ENCODE assay signal across 27 mouse cellular contexts in genomic region chr8:87208036-87208435, GRCm38 (mm10).
DNase-seq lines count a peak whose midpoint lies in the region; ATAC-seq and TF ChIP-seq lines count a peak whose summit lies in the region.
"Had no signal": no experiment of that assay in that cellular context is flagged by ENCODE, and none has a peak within 500 bp of the region (broad histone marks: within the 10 kb centered on the region; RNA-seq: fewer than 3 reads in every experiment).

No protein-coding gene starts in this region.

- no peak for TF ChIP-seq CTCF in cerebellum, adult 2 months (IDR thresholded peaks at IDR 0.05; ENCODE audit: borderline replicate concordance, insufficient read depth, low read depth, low read length)

- no peak for ATAC-seq in midbrain, embryonic 11.5 days (ENCODE audit: low FRiP score)
- ATAC-seq in midbrain, embryonic 13.5 days = no peak
- ATAC-seq in erythroid progenitor cell, adult 5-6 weeks (replicated peaks; ENCODE audit: low FRiP score, poor library complexity, severe bottlenecking) = no peak
- ATAC-seq: activated CD4-positive, CD25-positive, alpha-beta regulatory T cell, adult 4 months; forebrain, embryonic 13.5 days; forebrain, embryonic 16.5 days had no signal

- H3K27ac ChIP-seq in cerebellum, adult 2 months (ENCODE audit: insufficient read depth, low read length) = no peak overlapping the region
- H3K27ac ChIP-seq in midbrain, embryonic 11.5 days (ENCODE audit: low read depth, low read length) = no peak overlapping the region
- H3K27ac ChIP-seq in midbrain, embryonic 13.5 days = no peak overlapping the region
- no peak overlapping the region for H3K27ac ChIP-seq in heart, embryonic 10.5 days
- H3K27ac ChIP-seq: embryonic facial prominence, embryonic 10.5 days; embryonic facial prominence, embryonic 13.5 days; forebrain, embryonic 10.5 days; forebrain, embryonic 13.5 days; heart, adult 2 months; hindbrain, embryonic 12.5 days; hindbrain, embryonic 15.5 days had no signal

- H3K4me1 ChIP-seq in cerebellum, adult 2 months (ENCODE audit: control insufficient read depth, insufficient read depth, low read length) = peaks cover 16% of the 10 kb centered on the region; the same call in 1 of the 2 replicates
- no peaks in the 10 kb centered on the region for H3K4me1 ChIP-seq in midbrain, embryonic 11.5 days (ENCODE audit: control insufficient read depth, insufficient read depth, low read length)
- H3K4me1 ChIP-seq in midbrain, embryonic 13.5 days (replicated peaks) = 0 out of 2 replicates have a peak, but pooled peaks cover 4% of the 10 kb centered on the region
- peaks cover 7% of the 10 kb centered on the region; the same call in 1 of the 2 replicates for H3K4me1 ChIP-seq in heart, embryonic 10.5 days
- H3K4me1 ChIP-seq: forebrain, embryonic 13.5 days; hindbrain, embryonic 12.5 days; hindbrain, embryonic 15.5 days had no signal

- no peak overlapping the region for H3K4me2 ChIP-seq in midbrain, embryonic 11.5 days
- no peak overlapping the region for H3K4me2 ChIP-seq in midbrain, embryonic 13.5 days (replicated peaks)
- H3K4me2 ChIP-seq: embryonic facial prominence, embryonic 13.5 days; forebrain, embryonic 13.5 days; heart, embryonic 11.5 days; hindbrain, embryonic 12.5 days; hindbrain, embryonic 15.5 days had no signal

- TF ChIP-seq POLR2A in cerebellum, adult 2 months (IDR thresholded peaks at IDR 0.05; ENCODE audit: borderline replicate concordance, insufficient read depth, low read length) = no peak

- no peaks in the 10 kb centered on the region for H3K36me3 ChIP-seq in midbrain, embryonic 11.5 days (ENCODE audit: control insufficient read depth, insufficient read depth, low read length)
- no peaks in the 10 kb centered on the region for H3K36me3 ChIP-seq in midbrain, embryonic 13.5 days
- no peaks in the 10 kb centered on the region for H3K36me3 ChIP-seq in heart, embryonic 10.5 days
- H3K36me3 ChIP-seq: embryonic facial prominence, embryonic 10.5 days; embryonic facial prominence, embryonic 13.5 days; forebrain, embryonic 10.5 days; hindbrain, embryonic 12.5 days; hindbrain, embryonic 15.5 days had no signal

- no peak overlapping the region for H3K4me3 ChIP-seq in cerebellum, adult 2 months (replicated peaks; ENCODE audit: insufficient read depth, low read depth, low read length)
- H3K4me3 ChIP-seq in midbrain, embryonic 11.5 days (ENCODE audit: low read depth, low read length) = no peak overlapping the region
- no peak overlapping the region for H3K4me3 ChIP-seq in midbrain, embryonic 13.5 days (replicated peaks)
- no peak overlapping the region for H3K4me3 ChIP-seq in heart, embryonic 10.5 days
- H3K4me3 ChIP-seq: embryonic facial prominence, embryonic 10.5 days; embryonic facial prominence, embryonic 13.5 days; erythroblast, embryonic 14.5 days; forebrain, embryonic 10.5 days; forebrain, embryonic 13.5 days; heart, adult 2 months; hindbrain, embryonic 12.5 days; hindbrain, embryonic 15.5 days had no signal

- peak; percentile 26 to 63 for DNase-seq in cerebellum, adult 2 months
- DNase-seq in cerebellum, postnatal 4 days (ENCODE audit: low spot score in 2 of 2) = no peak
- peak; percentile 6 for DNase-seq in midbrain, embryonic 11.5 days (ENCODE audit: low spot score, missing footprints)
- peak; percentile 77 for DNase-seq in brain, adult 2 months (ENCODE audit: low read depth, low spot score)
- no peak for DNase-seq in heart, embryonic 10.5 days (ENCODE audit: low spot score)
- DNase-seq: adrenal gland, adult 2 months; adrenal gland, postnatal 25 days; cerebellum, adult 11 months; cerebellum, adult 9-11 months; embryo, embryonic 11 days; gastrocnemius, postnatal 10 days; gastrocnemius, postnatal 36 days; heart, adult 2 months; kidney, adult 11 months; kidney, adult 8-10 months had no signal

- no peak overlapping the region for H3K9ac ChIP-seq in midbrain, embryonic 11.5 days (ENCODE audit: low read length)
- H3K9ac ChIP-seq in midbrain, embryonic 13.5 days (replicated peaks) = no peak overlapping the region
- H3K9ac ChIP-seq: embryonic facial prominence, embryonic 13.5 days; forebrain, embryonic 13.5 days; hindbrain, embryonic 12.5 days; hindbrain, embryonic 15.5 days had no signal

- no peaks in the 10 kb centered on the region for H3K9me3 ChIP-seq in midbrain, embryonic 11.5 days (ENCODE audit: control insufficient read depth, low read length)
- no peaks in the 10 kb centered on the region for H3K9me3 ChIP-seq in midbrain, embryonic 13.5 days
- no peaks in the 10 kb centered on the region for H3K9me3 ChIP-seq in heart, embryonic 10.5 days
- H3K9me3 ChIP-seq: embryonic facial prominence, embryonic 10.5 days; embryonic facial prominence, embryonic 13.5 days; forebrain, embryonic 10.5 days; forebrain, embryonic 13.5 days; hindbrain, embryonic 12.5 days; hindbrain, embryonic 15.5 days had no signal

- H3K27me3 ChIP-seq in cerebellum, adult 2 months (ENCODE audit: control insufficient read depth, insufficient read depth, low read length) = no peaks in the 10 kb centered on the region
- no peaks in the 10 kb centered on the region for H3K27me3 ChIP-seq in midbrain, embryonic 11.5 days (ENCODE audit: control insufficient read depth, insufficient read depth, low read length)
- no peaks in the 10 kb centered on the region for H3K27me3 ChIP-seq in midbrain, embryonic 13.5 days
- H3K27me3 ChIP-seq in heart, embryonic 10.5 days (ENCODE audit: insufficient read depth, poor library complexity, severe bottlenecking) = 0 out of 2 replicates have a peak, but pooled peaks cover 4% of the 10 kb centered on the region
- H3K27me3 ChIP-seq: embryonic facial prominence, embryonic 13.5 days; forebrain, embryonic 13.5 days; hindbrain, embryonic 12.5 days; hindbrain, embryonic 15.5 days had no signal

Comparison
In these comparisons a context has a peak if more than half of its experiments do, and no peak if none do; other contexts are left out.
1. DNase-seq: peak in cerebellum, adult 2 months (2 of 2), midbrain, embryonic 11.5 days (single experiment) and brain, adult 2 months (single experiment); none in cerebellum, postnatal 4 days (0 of 2) and heart, embryonic 10.5 days (single experiment).